11 mouse cellular contexts compared by ENCODE assay signal in the genomic region with DNA sequence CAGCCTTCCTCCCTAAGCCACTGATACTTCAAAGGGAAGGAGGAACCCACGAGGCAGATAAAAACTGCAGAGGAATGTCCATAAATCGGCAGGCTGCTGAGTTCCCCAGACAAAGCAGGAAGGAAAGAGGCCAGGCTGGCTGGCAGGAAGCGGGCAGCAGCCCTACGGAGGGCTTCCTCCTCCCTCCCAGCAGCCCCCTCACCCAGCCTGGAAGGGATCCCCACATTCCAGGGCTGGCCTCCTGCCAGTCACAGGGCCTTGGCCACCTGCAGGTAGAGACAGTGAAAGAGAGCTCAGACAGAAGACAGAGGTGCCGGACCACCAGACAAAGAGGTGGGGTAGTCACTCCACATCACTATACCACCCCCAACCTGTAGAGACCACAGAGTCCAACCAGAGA. TPM values are rescaled to one million over a fixed set of nuclear protein-coding genes. Genes with fewer than 3 reads are reported as not detected.
A peak's percentile ranks its signal among the peaks of the same experiment; 100 is the strongest.
DNase-seq lines count a peak whose midpoint lies in the region; ATAC-seq and TF ChIP-seq lines count a peak whose summit lies in the region.
"Had no signal": no experiment of that assay in that cellular context is flagged by ENCODE, and none has a peak within 500 bp of the region (broad histone marks: within the 10 kb centered on the region; RNA-seq: fewer than 3 reads in every experiment).

No protein-coding gene starts in this region.

- 0 out of 2 replicates have a peak, but pooled peaks cover 4% of the 10 kb centered on the region for H3K36me3 ChIP-seq in kidney, postnatal 0 days (ENCODE audit: insufficient read depth, low read length)
- H3K36me3 ChIP-seq in kidney, adult 2 months (ENCODE audit: control insufficient read depth, insufficient read depth, low read length): no peaks in the 10 kb centered on the region
- H3K36me3 ChIP-seq in hindbrain, embryonic 12.5 days: no peaks in the 10 kb centered on the region; the same call in 1 of the 2 replicates
- 0 out of 2 replicates have a peak, but pooled peaks cover 8% of the 10 kb centered on the region for H3K36me3 ChIP-seq in midbrain, embryonic 12.5 days
- H3K36me3 ChIP-seq: liver, embryonic 12.5 days had no signal

- peak; percentile 42 for DNase-seq in cerebellum, adult 11-12 months
- DNase-seq in kidney, postnatal 0 days (ENCODE audit: low spot score): peak; percentile 20
- DNase-seq in kidney, adult 2 months: no peak
- DNase-seq in embryo, embryonic 11 days: no peak
- DNase-seq in right cerebral cortex, postnatal 10 days (ENCODE audit: low spot score in 2 of 2): no peak
- DNase-seq: adrenal gland, postnatal 25 days; layer of hippocampus, adult 9-11 months had no signal

- TF ChIP-seq POLR2A in kidney, adult 2 months (IDR thresholded peaks at IDR 0.05; ENCODE audit: low read depth, low read length): no peak

- H3K4me2 ChIP-seq in kidney, postnatal 0 days (ENCODE audit: low read length): no peak overlapping the region
- H3K4me2 ChIP-seq in hindbrain, embryonic 12.5 days (replicated peaks): no peak overlapping the region
- H3K4me2 ChIP-seq in midbrain, embryonic 12.5 days (replicated peaks): no peak overlapping the region
- H3K4me2 ChIP-seq: liver, embryonic 12.5 days had no signal

- no peak for ATAC-seq in cerebellum, adult (ENCODE audit: insufficient number of reproducible peaks, low FRiP score, low TSS enrichment)
- no peak for ATAC-seq in kidney, postnatal 0 days (replicated peaks; ENCODE audit: low FRiP score, low read depth)
- no peak for ATAC-seq in hindbrain, embryonic 12.5 days (ENCODE audit: low FRiP score)
- ATAC-seq in midbrain, embryonic 12.5 days (ENCODE audit: low FRiP score, low read depth): no peak
- ATAC-seq: liver, embryonic 12.5 days had no signal

- no peak for TF ChIP-seq CTCF in kidney, postnatal 0 days (IDR thresholded peaks at IDR 0.05; ENCODE audit: low read depth)
- TF ChIP-seq CTCF in kidney, adult 2 months (conservative IDR thresholded peaks at IDR 0.05; ENCODE audit: insufficient read depth, insufficient read length, low read depth, low read length): no peak

- no peaks in the 10 kb centered on the region for H3K9me3 ChIP-seq in kidney, postnatal 0 days (replicated peaks; ENCODE audit: low read length)
- no peaks in the 10 kb centered on the region for H3K9me3 ChIP-seq in hindbrain, embryonic 12.5 days (replicated peaks)
- H3K9me3 ChIP-seq in midbrain, embryonic 12.5 days: no peaks in the 10 kb centered on the region
- H3K9me3 ChIP-seq: liver, embryonic 12.5 days had no signal

- H3K4me1 ChIP-seq in kidney, postnatal 0 days (replicated peaks; ENCODE audit: insufficient read depth, low read length): peaks cover 29% of the 10 kb centered on the region; the same call in 1 of the 2 replicates
- H3K4me1 ChIP-seq in kidney, adult 2 months (ENCODE audit: control insufficient read depth, insufficient read depth, low read length): peaks cover 10% of the 10 kb centered on the region; the same call in 1 of the 2 replicates
- H3K4me1 ChIP-seq in hindbrain, embryonic 12.5 days: peaks cover 63% of the 10 kb centered on the region
- peaks cover 55% of the 10 kb centered on the region for H3K4me1 ChIP-seq in midbrain, embryonic 12.5 days

- WGBS in kidney, postnatal 0 days: 28% methylated on average over 5 of the region's 5 CpGs
- WGBS in kidney, adult 2 months: 41% methylated on average over 5 of the region's 5 CpGs
- WGBS in hindbrain, embryonic 12.5 days: 56% methylated on average over 5 of the region's 5 CpGs
- WGBS in midbrain, embryonic 12.5 days: 60% methylated on average over 5 of the region's 5 CpGs

- H3K4me3 ChIP-seq in kidney, postnatal 0 days (replicated peaks; ENCODE audit: low read depth, low read length): no peak overlapping the region
- no peak overlapping the region for H3K4me3 ChIP-seq in kidney, adult 2 months (ENCODE audit: insufficient read depth, low read depth, low read length)
- no peak overlapping the region for H3K4me3 ChIP-seq in hindbrain, embryonic 12.5 days
- H3K4me3 ChIP-seq in midbrain, embryonic 12.5 days: no peak overlapping the region
- H3K4me3 ChIP-seq: liver, embryonic 12.5 days had no signal

- no peak overlapping the region for H3K9ac ChIP-seq in kidney, postnatal 0 days (ENCODE audit: low read depth, low read length)
- no peak overlapping the region for H3K9ac ChIP-seq in hindbrain, embryonic 12.5 days
- H3K9ac ChIP-seq in midbrain, embryonic 12.5 days (replicated peaks): 0 out of 2 replicates have a peak overlapping the region, but pooled peaks have one; percentile 1
- H3K9ac ChIP-seq: liver, embryonic 12.5 days had no signal

- H3K27ac ChIP-seq in kidney, postnatal 0 days: no peak overlapping the region
- H3K27ac ChIP-seq in kidney, adult 2 months (ENCODE audit: insufficient read depth, low read depth, low read length): no peak overlapping the region
- H3K27ac ChIP-seq in hindbrain, embryonic 12.5 days: peak overlapping the region; percentile 24; the same call in 1 of the 2 replicates
- H3K27ac ChIP-seq in midbrain, embryonic 12.5 days (replicated peaks): peak overlapping the region; percentile 20; the same call in 1 of the 2 replicates
- H3K27ac ChIP-seq: liver, embryonic 12.5 days had no signal

- no peaks in the 10 kb centered on the region for H3K27me3 ChIP-seq in kidney, postnatal 0 days (ENCODE audit: insufficient read depth, low read length)
- no peaks in the 10 kb centered on the region for H3K27me3 ChIP-seq in kidney, adult 2 months (replicated peaks; ENCODE audit: control insufficient read depth, insufficient read depth, low read length)
- H3K27me3 ChIP-seq in hindbrain, embryonic 12.5 days: no peaks in the 10 kb centered on the region
- no peaks in the 10 kb centered on the region for H3K27me3 ChIP-seq in midbrain, embryonic 12.5 days
- H3K27me3 ChIP-seq: liver, embryonic 12.5 days had no signal

RNA-seq across cellular contexts. Expression of gene Ccnk, which starts 32.7 kb away (rescaled TPM):
- 2.8 and 3.3 TPM in 2 replicates for polyA plus RNA-seq in kidney, postnatal 0 days (2015; fragmentation: Nextera tagmentation; extraction: Ambion mirVana)
- polyA plus RNA-seq in kidney, adult 2 months (2012; rRNA removed): 11.4 and 12.6 TPM in 2 replicates
- polyA plus RNA-seq in hindbrain, embryonic 12.5 days (2016; fragmentation: Nextera tagmentation; extraction: Ambion mirVana): 2.9 and 3.6 TPM in 2 replicates
- polyA plus RNA-seq in midbrain, embryonic 12.5 days (2016; fragmentation: Nextera tagmentation; extraction: Ambion mirVana): 3.8 and 4.0 TPM in 2 replicates

RNA-seq across cellular contexts. Expression of gene Setd3, which starts 33.0 kb away (rescaled TPM):
- polyA plus RNA-seq in kidney, postnatal 0 days (2015; fragmentation: Nextera tagmentation; extraction: Ambion mirVana): 74.3 and 80.6 TPM in 2 replicates
- polyA plus RNA-seq in kidney, adult 2 months (2012; rRNA removed): 32.5 and 38.5 TPM in 2 replicates
- 108 and 118 TPM in 2 replicates for polyA plus RNA-seq in hindbrain, embryonic 12.5 days (2016; fragmentation: Nextera tagmentation; extraction: Ambion mirVana)
- 97.7 and 99.4 TPM in 2 replicates for polyA plus RNA-seq in midbrain, embryonic 12.5 days (2016; fragmentation: Nextera tagmentation; extraction: Ambion mirVana)

Comparison
In these comparisons a context has a peak if more than half of its experiments do, and no peak if none do; other contexts are left out.
1. DNase-seq: peak in cerebellum, adult 11-12 months (single experiment) and kidney, postnatal 0 days (single experiment); none in kidney, adult 2 months (single experiment), embryo, embryonic 11 days (single experiment) and right cerebral cortex, postnatal 10 days (0 of 2).
2. H3K27ac ChIP-seq: peak in hindbrain, embryonic 12.5 days (single experiment) and midbrain, embryonic 12.5 days (single experiment); none in kidney, postnatal 0 days (single experiment) and kidney, adult 2 months (single experiment).